Mouse (Mus musculus) kidney, postnatal 10 days (tissue): ENCODE results near the gene Akap13.

Experiments
- DNase-seq: peaks from one replicate; pipeline ENCODE4 v3.0.0; 2021; ENCODE audit warnings: mixed read lengths

Gene Akap13

DNA sequence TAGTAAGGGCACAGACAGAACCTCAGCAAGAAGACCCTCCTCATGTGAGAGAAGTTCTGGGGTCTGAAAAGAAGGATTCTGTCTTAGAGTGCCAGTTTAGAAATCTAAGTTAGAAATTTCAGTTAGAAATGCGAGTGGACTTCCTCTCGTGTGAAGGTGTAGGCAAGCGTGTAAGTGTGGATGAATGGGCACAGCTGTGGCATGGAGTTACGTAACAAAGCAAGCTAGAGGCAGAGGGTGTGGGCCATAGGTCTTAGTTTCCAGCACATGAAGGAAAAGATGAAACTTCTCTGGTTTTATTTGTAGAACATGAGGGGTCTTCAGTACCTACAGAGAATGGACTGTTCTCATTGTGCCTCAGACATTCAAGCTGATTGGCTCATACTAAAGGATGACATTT lies 112.9 kb downstream of the Akap13 start:
- DNase-seq = no peak

DNA sequence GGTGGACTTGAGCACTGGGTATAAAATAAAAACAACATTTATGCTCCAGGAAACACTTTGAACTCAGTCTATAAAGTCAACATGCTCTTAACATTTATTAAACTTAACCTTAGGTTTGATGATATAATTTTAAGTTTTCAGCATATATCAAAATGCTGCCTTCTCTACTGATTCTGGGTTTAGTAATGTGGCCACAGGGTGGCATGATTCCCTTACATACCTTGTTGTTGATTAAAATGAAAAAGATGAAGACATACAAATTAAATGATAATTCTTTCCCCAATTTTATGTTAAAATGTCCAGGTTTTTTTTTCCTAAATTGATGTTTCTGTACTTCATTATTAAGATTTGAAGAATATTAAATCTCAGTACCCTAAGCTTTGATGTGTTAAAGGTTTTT lies 113.5 kb downstream of the Akap13 start:
- peak; percentile 25 for DNase-seq

DNA sequence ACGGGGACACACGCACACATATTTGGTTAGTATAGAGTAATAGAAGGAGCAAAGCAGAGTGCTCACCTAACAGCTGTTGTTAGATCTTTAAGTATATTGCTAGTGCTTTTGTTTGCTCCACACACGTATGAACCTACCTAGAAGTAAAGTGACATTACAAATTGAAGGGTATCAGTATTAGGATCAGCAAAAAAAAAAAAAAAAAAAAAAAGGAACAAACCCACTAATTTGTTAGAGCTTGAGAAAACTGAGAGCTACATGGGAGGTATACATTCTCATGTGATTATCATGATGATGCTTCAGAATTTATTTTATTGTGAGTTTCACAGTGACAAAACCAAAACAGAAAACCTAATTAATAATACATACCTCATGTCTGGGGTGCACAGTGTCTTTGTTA lies 114.9 kb downstream of the Akap13 start:
- DNase-seq = no peak

DNA sequence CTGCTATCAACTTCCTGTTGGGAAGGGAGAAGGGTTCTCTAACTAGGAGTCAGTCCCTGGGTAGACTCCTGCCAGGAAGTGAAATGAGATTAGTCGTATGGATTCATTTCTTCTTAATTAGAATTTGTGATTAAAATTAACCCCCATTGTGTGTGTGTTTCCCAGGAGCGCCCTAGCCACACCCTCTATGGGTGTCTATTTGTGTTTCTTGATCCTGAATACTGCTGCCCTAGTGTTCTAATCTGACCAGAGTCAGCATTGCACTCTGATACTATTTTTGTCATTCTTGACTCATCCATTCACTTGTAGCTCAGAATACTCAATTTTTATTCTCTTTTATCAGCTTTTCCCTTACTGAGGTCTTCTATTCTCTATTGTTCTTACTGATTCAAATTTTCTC lies 115.7 kb downstream of the Akap13 start:
- DNase-seq = no peak

DNA sequence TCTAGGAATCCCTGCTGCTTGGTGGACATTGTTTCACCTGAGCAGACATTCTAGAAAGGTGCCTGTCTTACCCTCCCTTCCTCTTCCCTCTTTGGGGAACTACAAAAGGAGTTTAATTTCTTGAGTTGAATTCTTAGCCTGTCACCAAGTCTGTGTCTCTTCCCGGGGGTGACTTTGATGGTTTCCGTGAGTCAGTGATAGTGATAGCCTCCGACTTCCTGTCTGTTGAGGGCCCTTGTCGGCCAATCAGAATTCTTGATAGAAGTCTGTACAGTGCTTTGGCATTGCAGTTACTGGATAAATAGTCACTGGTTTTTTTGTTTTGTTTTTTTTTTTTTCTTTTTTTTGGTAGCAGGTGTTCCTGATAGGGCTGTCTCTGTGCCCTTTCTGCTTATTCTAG lies 116.8 kb downstream of the Akap13 start:
- no peak for DNase-seq

DNA sequence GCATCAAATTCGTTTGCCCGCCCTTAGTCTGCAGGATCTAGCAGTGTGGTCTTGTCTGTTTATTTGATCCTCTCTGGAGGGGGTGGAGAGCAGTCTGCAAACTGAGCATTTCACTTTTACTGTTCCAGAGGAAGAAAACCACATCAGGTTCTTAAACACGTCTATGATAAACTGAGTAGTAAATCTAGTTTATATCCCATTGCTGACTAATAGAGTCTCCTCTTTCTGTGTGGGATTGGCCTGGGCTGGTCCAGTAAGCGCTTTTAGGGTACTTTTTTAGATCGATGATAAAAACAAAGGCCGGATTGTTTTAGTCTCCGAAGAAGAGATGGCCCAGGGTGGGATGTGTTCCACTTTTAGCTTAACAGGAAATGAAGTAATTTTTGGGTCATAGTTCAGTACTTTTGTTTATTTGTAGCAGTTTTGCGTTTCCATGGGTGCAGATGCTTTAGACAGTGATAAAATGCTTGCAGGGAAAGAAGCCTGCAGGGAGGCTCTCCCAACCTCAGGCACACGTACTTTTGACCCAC lies 119.9 kb downstream of the Akap13 start:
- peak; percentile 29 for DNase-seq

DNA sequence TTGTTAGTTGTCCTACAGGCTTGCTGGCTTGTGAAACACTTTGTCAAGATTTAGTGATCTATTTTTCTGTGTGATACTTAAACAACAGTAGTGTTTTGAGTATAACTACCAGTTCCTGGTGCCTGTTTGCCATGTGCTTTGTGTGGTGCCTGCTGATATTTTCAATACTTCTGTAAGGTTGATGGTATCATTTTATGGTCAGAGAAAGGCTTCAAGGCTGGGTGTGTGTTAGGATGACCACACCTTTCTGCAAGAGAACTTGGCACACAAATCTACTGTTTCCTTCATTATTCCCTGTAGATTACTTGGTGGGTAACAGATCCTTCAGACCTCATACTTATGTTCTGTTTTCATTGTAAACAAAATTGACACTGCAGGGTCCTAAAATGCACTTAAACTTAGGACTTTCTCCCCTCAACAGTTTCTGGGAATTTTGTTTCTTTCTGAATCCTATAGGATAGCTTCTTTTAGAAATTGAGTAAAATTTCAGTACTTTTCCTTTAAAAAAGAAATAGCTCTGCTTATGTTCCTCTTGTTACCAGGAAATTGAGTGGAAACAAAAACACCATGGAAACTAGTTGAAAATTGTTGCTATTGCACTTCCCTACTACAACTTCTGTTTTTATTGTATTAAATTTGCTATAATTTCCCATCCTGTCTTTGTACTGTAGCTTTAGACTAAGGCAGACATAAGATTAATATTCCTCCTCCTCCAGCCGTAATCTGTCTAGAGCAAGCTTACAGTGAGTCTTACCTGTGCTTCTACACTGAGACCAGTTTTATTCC lies 120.7 kb downstream of the Akap13 start:
- DNase-seq = no peak

DNA sequence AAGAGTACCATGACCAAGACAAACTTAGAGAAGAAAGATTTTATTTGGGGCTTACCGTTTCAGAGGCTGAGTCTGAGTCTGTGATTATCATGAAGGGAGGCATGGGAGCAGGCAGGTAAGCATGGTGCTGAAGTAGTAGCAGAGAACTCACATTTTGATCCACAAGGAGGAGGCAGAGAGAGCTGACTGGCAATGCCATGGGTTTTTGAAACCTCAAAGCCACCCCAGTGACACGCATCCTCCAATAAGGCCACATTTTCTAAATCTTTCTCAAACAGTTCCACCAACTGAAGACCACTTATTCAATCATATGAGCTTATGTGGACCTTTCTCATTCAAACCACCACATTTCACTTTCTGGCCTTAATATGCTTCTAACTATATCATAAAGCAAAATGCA lies 121.5 kb downstream of the Akap13 start:
- no peak for DNase-seq

DNA sequence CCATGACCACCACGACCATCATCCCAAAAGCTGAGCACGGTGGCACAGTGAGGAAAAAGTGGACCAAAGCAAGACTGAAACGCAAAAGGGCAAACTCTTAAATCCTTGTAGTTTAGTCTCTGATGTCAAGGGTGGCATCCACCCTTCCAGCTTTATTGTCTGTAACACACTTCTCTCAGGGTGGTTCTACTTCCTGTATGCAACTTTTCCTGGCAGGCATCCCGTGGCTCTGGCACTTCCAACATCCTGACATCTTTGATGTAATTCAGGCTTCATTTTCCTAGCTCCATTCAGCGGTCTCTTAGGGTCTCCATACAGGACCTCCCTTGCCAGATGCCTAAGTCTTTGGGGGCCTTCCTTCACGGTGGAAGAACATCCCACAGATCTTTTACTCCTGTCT lies 122.0 kb downstream of the Akap13 start:
- DNase-seq = peak; percentile 46

DNA sequence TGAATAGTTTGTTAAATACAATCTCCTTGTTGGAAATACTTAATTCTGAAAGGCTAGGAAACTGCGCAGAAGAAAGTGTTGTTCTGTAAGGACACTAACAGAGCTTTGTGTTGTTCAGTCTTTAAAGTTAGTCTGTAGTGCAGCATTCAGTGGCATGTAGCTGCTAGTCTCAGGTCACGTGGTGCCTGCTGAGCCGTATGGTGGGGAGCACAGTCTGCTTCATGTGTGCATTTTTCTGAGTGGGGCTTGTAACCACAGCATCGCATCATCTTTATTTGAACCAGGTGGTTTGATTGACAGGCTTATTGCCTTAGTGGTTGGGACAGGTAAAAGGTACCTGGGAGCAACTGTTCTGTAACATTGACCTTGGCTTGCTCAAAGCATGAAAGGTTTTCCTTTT lies 123.3 kb downstream of the Akap13 start:
- no peak for DNase-seq

DNA sequence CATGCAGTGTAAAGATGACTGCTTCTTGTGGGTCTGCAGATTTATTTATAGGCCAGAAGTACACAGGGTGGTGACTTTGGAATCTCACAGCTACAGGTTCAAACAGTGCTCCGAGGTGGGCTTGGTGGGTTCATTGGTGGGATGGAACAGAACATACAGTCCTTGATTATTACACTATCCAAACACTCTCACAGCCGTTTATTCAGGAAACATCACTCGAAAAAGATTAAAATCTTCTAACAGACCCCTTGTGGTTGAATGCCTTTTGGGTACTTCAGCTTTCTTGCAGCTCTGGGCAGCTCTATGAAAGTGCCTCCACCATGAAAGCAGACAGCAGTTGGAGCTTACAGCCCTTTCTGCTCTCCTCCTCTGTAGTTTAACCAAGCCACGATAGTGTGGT lies 126.8 kb downstream of the Akap13 start:
- DNase-seq = no peak

DNA sequence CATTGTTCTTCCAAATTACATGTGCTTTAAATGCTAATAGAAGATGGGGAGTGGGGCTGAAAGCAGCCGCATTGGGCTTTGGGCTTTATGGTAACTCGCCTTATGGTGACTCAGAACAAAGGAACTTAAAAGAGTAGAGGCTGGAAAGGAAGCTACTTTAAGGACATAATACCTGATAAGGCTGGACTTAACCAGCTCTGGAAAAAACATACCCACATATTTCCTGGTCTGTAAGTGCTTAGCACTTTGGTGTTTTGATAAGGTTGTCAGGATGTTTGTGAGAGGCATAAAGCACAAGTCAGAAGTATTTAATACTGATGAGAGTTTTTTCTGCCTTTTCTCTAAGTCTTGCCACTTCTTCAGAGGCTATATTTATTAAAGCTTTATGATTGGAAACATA lies 128.8 kb downstream of the Akap13 start:
- no peak for DNase-seq

DNA sequence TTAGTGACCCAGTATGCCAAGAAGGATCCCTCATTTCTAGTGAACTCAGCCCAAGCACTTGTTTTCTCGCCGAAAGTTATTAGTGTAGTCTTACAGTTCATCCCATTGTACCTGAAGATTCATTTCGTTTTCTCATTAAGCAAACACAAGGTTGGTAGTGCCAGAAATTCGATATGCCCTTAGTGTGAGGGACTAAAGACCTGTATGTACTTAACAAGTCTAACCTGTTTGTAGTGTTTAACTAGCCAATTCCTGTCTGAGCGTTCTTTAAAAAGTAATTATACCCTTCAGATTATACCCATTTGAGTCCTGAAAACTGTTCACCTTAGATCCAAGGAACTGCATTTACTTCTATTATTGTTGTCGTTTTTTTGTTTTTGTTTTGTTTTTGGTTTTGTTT lies 130.1 kb downstream of the Akap13 start:
- DNase-seq = no peak

DNA sequence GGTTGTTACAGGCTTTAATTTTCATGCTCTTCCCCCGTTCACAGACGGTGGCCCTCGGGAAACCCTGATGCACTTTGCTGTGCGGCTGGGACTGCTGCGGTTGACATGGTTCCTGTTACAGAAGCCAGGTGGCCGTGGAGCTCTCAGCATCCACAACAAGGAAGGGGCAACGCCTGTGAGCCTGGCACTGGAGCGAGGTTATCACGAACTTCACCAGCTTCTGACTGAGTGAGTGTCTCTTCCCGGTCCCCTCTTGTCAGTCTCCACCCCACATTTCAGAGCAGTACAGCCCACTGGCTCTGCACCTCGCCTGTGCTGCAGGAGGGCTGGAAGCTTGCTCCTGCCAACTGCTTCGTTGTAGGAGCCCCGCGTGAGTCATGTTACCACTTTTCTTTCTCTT lies 130.8 kb downstream of the Akap13 start:
- no peak for DNase-seq

DNA sequence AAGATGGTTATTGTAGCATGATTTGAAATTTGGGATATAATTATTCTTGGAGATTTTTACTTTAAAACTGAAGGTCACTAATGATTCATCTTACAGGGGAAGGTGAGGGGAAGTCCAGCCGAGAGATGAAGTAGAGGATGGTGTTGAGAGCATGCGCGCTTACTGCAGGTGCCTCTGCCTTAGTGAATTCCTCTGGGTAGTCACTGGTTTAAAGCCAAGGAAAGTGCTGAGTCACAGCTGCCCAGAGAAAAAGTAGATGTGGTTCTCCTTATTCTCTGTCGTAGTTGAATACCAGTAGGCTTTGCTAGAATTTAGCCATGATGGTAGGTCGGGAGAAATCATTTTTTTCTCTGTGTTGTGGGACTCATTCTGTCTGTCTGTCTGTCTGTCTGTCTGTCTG lies 132.4 kb downstream of the Akap13 start:
- DNase-seq = no peak

DNA sequence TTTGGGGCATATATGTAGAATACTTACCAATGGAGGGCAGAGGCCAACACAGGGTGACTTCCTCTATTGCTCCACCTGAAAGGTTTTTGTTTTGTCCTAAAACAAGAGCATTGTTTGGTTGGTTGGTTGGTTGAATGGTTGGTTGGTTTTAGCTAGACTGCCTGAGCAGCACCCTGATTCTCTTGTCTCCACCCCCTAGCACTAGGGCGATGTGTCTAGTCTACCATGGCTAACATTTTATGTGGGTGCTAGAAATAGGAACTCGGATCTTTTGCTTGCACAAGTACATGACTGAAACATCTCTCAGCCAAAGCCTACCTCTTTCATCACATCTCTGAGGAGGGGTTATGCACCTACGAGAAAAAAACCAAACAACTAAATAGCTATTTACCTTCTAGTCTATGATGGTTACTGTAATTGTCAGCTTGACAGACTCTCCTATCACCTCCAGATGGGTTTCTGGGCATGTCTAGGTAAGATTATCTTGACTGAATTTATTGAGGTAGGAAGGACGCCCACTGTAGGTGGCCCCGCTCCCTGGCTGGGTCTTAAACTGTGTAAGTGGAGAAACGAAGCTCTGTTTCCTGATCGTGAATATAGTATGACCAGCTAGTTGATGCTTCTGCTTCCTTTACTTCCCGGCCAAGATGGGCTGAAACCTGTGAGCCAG lies 134.1 kb downstream of the Akap13 start:
- DNase-seq = no peak

DNA sequence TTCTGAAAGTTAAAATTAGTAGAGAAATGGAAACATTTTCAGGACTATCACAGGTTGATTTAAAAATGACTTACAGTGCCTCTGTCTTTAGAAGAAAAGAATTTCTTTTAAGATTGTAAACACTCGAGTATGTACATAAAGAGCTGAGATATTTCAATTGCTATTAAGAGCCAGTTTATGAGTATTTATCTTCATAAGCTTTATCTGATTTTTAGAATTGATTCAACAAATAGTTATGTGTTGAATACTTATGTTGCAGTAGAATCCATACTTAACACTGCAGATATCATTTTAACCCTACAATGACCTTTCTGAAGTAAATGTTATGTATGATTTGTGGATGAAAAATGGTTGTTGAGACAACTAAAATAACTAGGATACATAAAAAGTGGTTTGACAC lies 136.6 kb downstream of the Akap13 start:
- no peak for DNase-seq

DNA sequence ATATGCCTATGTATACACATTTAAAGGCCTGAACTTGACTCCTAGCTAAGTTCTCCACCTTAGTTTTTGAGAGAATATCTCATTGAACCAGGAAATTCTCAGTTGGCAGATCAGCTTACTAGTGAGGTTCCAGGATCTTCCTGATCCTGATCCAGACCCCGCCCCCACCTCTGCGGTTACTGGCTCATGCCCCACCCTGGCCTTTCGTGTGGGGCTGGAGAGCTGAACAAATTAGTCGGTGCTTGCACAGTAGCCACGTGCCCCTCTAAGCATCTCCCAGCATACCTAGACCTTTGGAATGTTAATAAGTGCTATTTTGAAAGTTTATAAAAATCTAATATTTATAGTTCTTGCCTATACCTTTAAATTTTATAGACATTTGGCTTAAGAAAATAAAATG lies 139.5 kb downstream of the Akap13 start:
- DNase-seq = peak; percentile 16

DNA sequence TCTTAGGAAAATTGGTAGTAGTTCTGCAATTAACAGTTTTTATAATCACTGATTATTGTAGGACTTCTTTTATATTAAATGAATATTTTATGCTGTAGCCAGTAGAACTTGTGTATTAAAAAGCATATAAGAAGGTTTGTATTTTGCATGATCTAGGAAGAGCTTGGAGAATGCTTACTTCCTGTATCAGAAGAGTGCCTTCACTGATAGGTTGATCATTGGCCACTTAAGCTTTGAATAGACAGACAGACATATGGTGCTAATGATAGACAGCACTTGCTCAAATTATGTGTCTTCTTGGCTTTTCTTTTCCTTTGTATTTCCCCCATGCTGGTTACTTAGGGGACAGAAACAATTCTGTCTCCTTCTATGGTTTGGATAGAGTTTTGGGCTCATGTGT lies 139.9 kb downstream of the Akap13 start:
- DNase-seq = no peak

DNA sequence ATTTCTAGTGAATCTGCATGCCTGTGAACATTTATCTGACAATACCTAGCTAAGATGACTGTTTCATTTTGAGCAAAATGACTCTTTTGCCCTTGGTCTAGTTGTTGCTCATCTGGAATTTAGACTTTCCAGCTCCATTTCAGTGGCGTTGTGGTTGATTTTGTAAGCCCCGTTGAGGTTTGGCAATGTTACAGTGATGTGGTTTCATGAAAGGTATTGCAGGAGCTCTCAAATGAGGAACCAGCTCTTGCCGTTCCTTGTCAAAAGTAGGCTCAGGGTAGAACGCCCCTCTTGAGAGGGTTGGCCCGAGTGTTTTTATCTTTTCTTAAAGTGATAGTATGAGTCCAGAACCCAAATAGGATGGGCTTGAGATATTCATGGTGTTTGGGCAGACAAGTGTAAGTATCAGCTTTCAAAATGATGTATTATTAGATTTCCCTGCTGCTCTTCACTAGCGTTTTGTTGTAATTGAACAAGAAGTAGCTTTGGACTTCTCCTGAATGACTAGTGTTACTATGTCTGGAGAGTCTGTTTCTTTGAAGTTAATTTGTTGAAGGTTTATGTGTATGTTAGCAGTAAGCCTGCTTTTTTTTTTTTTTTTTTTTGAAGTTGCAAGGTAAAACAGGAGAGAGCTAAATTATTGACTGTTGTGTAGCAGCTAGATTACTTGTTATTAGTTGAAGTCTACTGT lies 140.9 kb downstream of the Akap13 start:
- no peak for DNase-seq

DNA sequence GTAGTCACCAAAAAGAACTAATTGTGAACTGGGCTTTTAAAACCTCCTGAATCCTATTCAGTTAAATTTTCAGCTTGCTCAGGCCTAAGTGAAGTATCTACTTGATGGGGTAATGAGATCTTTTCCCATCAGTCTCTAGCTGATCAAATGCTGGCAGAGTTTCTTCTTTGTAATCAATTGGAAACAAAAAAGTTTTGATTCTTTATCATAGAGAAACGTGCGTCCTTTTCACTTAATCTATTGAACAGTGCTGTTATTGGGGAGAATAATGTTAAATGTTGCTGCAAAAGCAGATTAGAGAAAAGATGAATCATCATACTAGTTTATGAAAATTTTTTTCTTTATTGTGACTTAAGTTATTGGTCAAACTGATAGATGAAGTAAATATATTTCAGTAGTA lies 142.5 kb downstream of the Akap13 start:
- DNase-seq = no peak

DNA sequence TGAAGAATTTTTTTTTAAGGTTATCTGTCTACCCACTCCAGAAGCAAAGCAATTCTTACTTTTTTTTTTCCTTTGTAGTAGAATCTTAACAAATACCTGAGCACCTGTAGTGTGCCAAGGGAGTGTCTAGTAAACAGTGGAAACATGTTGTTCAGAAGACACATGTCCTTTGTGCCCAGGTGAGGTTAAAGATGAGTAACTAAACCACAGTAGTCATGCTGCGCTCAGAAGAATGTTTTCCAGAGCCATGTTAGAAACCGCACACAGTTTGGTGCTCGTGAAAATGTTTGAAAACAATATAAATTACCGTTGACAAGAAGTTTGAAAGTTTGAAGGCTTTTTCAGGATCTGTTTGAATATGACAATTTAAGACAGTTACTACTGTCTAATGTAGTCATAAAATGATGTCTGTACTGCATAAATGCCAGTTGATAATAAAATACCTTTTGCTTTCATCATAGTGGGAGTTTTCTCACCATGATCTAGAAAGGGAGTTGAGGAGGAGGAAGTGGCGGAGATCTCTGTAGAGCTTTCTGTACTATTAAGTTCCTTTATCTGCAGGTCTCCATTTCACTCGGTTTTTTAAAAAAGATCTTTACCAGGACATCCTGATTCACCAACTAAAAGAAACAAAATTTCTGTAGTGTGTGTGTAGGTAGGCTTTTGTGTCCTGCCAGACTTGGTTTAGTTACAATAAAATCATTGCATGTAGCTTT lies 145.2 kb downstream of the Akap13 start:
- no peak for DNase-seq

DNA sequence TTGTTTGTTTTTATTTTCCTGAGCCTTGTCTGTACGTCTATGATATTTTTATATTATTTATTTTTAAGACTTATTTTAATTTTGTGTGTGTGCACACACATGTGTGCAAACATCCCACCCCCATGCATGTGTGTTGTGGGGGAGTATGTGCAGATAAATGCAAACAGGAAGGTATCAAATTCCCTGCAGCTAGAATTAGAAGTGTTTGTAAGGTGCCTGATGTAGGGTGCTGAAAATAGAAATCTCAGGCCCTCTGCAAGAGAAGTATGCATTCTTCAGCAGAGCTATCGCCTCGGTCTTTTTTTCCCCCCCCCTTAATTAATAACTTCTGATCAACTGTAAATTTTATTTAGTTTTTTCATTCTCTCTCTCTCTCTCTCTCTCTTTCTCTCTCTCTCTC lies 151.9 kb downstream of the Akap13 start:
- no peak for DNase-seq
